Mouse (Mus musculus) spleen, adult 2 months (tissue): ENCODE results near the gene Gm11213.

ENCODE experiments used
- CTCF ChIP-seq: fragments of 200-500 bp; IDR thresholded peaks from 2 replicates; pipeline ENCODE4 v1.5.1; 2011; ENCODE audit warnings: mild to moderate bottlenecking, inconsistent platforms; ENCODE audit not compliant: insufficient read depth, insufficient read length, insufficient replicate concordance; ENCODE audit errors: extremely low read depth
- POLR2A ChIP-seq: fragments of 200-500 bp; IDR thresholded peaks from 2 replicates; pipeline ENCODE4 v1.6.1; 2011; ENCODE audit warnings: low read depth, low read length, inconsistent platforms

- TF ChIP-seq POLR2A (no peak), CTCF (no peak)
Observed at GRCm38 (mm10) chr4:63605968-63606367, 907 bp upstream of the Gm11213 start.
